Mouse (Mus musculus) forebrain, embryonic 15.5 days (tissue): ENCODE results near the gene Anks3. TPM values are rescaled to one million over a fixed set of nuclear protein-coding genes. Genes with fewer than 3 reads are reported as not detected.

Experiments
- ATAC-seq: fragments of 200-750 bp; cut with Nextera tagmentation; replicated peaks from 2 replicates; pipeline ENCODE4 v1.8.0; 2017; ENCODE audit warnings: mild to moderate bottlenecking, moderate TSS enrichment, moderate library complexity
- H3K27ac ChIP-seq: fragments of 300-500 bp; sonication (generic); replicated peaks from 2 replicates; pipeline ENCODE4 v1.5.1; 2015; ENCODE audit warnings: mild to moderate bottlenecking, inconsistent platforms
- H3K27me3 ChIP-seq: fragments of 300-500 bp; sonication (generic); 2 replicates; pipeline ENCODE4 v1.6.1; 2015; ENCODE audit warnings: inconsistent platforms
- H3K36me3 ChIP-seq: fragments of 300-500 bp; sonication (generic); 2 replicates; pipeline ENCODE4 v1.6.1; 2015; ENCODE audit warnings: mild to moderate bottlenecking, inconsistent platforms
- H3K4me1 ChIP-seq: fragments of 300-500 bp; sonication (generic); 2 replicates; pipeline ENCODE4 v1.6.1; 2015; ENCODE audit warnings: inconsistent platforms
- H3K4me2 ChIP-seq: fragments of 300-500 bp; sonication (generic); replicated peaks from 2 replicates; pipeline ENCODE4 v1.6.1; 2015; ENCODE audit warnings: mild to moderate bottlenecking, inconsistent platforms
- H3K4me3 ChIP-seq: fragments of 300-500 bp; sonication (generic); 2 replicates; pipeline ENCODE4 v1.5.1; 2015; ENCODE audit warnings: mild to moderate bottlenecking, inconsistent platforms
- H3K9ac ChIP-seq: fragments of 300-500 bp; sonication (generic); replicated peaks from 2 replicates; pipeline ENCODE4 v1.6.1; 2015; ENCODE audit warnings: mild to moderate bottlenecking, inconsistent platforms
- H3K9me3 ChIP-seq: fragments of 300-500 bp; sonication (generic); 2 replicates; pipeline ENCODE4 v1.6.1; 2016; ENCODE audit warnings: inconsistent platforms
- WGBS: fragments of 180-500 bp; shearing (Covaris S2); methylation state at CpG from one replicate; pipeline ENCODE4 v1.1.7; 2015; ENCODE audit warnings: mixed read lengths; 5-methylcytosine and 5-hydroxymethylcytosine counted together
- polyA plus RNA-seq: library from polyadenylated mRNA; unstranded; fragments of >200 nt; fragmentation: Nextera tagmentation; extraction: Ambion mirVana; gene quantifications from 2 replicates; pipeline ENCODE4 v1.2.1, GENCODE M21; 2015

Anks3 gene
- polyA plus RNA-seq, 1 experiment from 2014 or later, result 80.7 TPM

DNA sequence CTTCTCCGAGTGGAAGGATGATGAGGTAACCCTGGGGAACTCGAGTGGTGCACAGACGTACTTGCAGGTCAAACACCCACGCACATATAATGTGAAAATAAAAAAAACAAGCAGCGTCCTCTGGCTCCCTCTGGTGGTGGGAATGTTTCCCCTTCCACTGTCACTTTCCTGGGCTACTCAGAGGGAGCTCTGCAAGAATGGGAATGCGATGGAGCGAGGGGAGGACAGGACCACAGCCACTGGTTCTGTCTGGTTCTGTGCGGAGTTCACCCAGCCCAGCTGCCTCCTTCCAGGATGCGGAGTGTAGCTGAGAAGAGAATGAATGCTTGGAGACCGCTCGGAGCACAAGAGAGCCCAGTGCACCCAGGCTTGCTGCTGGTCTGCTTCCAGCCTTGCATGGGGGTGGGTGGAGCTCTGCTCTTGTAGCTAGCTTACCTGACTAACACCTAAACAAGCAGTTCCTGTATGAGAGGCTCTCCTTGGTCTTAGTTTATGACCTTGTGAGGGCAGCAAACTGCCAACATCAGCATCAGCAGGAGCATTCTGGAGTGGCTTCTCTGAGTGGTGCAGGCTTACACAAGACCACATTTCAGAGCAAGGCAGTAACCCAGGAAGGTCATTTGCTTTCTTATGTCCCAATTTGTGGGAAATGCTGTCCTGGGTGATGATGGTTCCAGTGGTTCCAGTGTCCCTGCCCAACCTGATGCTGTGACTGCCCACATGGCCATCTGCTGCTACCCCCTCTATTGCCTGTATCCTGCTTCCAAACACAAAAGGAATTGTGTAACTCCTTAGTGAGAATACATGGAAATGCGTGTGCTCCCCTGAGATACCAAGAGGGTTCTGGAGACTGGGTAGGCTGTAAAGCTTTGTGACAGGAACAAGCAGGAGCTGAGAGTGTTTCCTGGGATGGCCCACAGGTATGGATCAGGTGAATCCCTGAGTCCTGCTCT, 49.9 kb downstream of the Anks3 start:
- no peak overlapping the region for H3K4me3 ChIP-seq
- no peaks in the 10 kb centered on the region for H3K27me3 ChIP-seq
- H3K9me3 ChIP-seq, result no peaks in the 10 kb centered on the region
- H3K27ac ChIP-seq, result peak overlapping the region; percentile 15; the same call in 1 of the 2 replicates
- 0 out of 2 replicates have a peak, but pooled peaks cover 3% of the 10 kb centered on the region for H3K4me1 ChIP-seq
- H3K9ac ChIP-seq, result no peak overlapping the region
- 37% methylated on average over 12 of the region's 12 CpGs for WGBS
- peak; percentile 73 for ATAC-seq
- no peak overlapping the region for H3K4me2 ChIP-seq
- peaks cover 56% of the 10 kb centered on the region for H3K36me3 ChIP-seq

GRCm38 (mm10) chr16:4912907-4913782, 50.9 kb downstream of the Anks3 start:
- ATAC-seq, result peak; percentile 49
- Histone ChIP-seq H3K9ac (no peak overlapping the region), H3K4me1 (0 out of 2 replicates have a peak, but pooled peaks cover 3% of the 10 kb centered on the region), H3K4me3 (no peak overlapping the region), H3K27ac (peak overlapping the region; percentile 15; the same call in 1 of the 2 replicates), H3K27me3 (no peaks in the 10 kb centered on the region), H3K4me2 (no peak overlapping the region), H3K36me3 (peaks cover 60% of the 10 kb centered on the region), H3K9me3 (no peaks in the 10 kb centered on the region)
- 84% methylated on average over 11 of the region's 11 CpGs for WGBS

DNA sequence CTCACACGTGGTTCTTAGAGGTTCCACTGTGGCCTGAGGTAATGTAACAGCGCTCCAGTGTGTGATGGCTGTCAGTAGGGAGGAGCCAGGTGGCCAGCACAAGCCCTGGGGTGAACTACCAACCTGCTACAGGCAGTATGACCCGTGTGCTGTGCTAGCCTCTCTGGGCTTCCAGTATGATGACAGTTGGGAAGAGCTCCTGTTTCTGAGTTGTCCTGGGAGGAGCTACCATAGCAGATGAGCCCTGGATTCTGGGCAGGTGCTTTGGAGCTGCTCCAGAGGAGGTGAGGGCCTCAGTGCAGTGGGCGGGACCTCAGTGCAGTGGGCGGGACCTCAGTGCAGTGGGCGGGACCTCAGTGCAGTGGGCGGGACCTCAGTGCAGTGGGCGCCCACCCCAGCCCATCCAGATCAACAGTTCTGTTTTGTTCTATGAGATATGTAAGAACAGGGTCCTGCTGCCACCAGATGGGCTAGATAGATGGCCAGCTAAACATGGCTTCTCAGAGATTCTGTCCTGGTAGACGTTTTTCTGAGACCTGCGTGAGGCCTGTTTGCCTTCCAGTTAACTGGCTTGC, 51.8 kb downstream of the Anks3 start:
- ATAC-seq, result no peak
- 0 out of 2 replicates have a peak, but pooled peaks cover 3% of the 10 kb centered on the region for H3K4me1 ChIP-seq
- H3K4me3 ChIP-seq, result no peak overlapping the region
- H3K27me3 ChIP-seq, result no peaks in the 10 kb centered on the region
- peaks cover 60% of the 10 kb centered on the region for H3K36me3 ChIP-seq
- 78% methylated on average over 10 of the region's 10 CpGs for WGBS
- H3K27ac ChIP-seq, result no peak overlapping the region
- no peak overlapping the region for H3K9ac ChIP-seq
- H3K9me3 ChIP-seq, result no peaks in the 10 kb centered on the region
- H3K4me2 ChIP-seq, result no peak overlapping the region

- 94% methylated on average over 8 of the region's 8 CpGs for WGBS
- Histone ChIP-seq H3K36me3 (peaks cover 48% of the 10 kb centered on the region), H3K4me2 (no peak overlapping the region), H3K9ac (no peak overlapping the region), H3K4me1 (0 out of 2 replicates have a peak, but pooled peaks cover 3% of the 10 kb centered on the region), H3K9me3 (no peaks in the 10 kb centered on the region), H3K27ac (no peak overlapping the region), H3K4me3 (no peak overlapping the region), H3K27me3 (no peaks in the 10 kb centered on the region)
- ATAC-seq, result no peak
Observed at GRCm38 (mm10) chr16:4910758-4911157, 53.2 kb downstream of the Anks3 start.

DNA sequence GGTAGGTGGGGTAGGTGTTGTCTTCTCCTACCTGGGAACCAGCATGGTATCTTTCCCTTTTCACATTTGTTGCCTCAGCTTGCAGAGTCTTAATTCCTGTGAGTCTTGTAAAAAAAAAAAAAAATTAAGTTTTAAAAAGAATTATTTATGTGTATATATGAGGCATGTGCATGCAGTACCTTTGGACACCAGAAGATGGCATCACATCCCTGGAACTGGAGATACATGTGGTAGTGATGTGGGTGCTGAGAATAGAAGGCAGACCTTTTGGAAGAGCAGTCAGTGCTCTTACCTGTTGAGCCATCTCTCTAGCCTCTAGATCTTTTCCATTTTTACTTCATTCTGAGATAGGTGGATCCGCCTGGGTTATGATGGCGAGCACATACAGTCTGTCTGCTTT, 54.3 kb downstream of the Anks3 start:
- no peak for ATAC-seq
- Histone ChIP-seq H3K4me2 (no peak overlapping the region), H3K4me1 (0 out of 2 replicates have a peak, but pooled peaks cover 3% of the 10 kb centered on the region), H3K9me3 (no peaks in the 10 kb centered on the region), H3K4me3 (no peak overlapping the region), H3K27ac (no peak overlapping the region), H3K9ac (no peak overlapping the region), H3K27me3 (no peaks in the 10 kb centered on the region), H3K36me3 (peaks cover 42% of the 10 kb centered on the region)
- WGBS, result 98% methylated on average over 2 of the region's 2 CpGs

- WGBS, result 47% methylated on average over 4 of the region's 5 CpGs
- H3K36me3 ChIP-seq, result peaks cover 37% of the 10 kb centered on the region
- H3K4me1 ChIP-seq, result no peaks in the 10 kb centered on the region
Observed at GRCm38 (mm10) chr16:4907972-4908371, 56.0 kb downstream of the Anks3 start.

DNA sequence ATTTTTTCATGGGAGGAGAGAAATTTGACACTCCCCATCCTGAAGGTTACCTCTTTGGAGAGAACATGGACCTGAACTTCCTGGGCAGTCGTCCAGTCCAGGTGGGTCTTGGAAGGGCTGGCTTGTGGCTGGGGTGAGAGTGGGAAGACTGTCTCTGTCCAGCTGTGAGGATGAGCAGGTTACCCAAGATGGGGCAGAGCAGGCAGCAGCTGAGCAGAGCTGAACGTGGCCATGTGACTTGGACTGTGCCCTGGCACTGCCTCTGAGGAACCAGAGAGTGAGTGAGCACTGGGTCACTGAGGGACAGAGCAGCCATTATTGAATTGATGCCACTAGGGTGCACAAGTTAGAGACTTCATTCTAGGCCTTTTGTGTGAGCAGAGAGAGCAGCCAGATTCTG, 56.6 kb downstream of the Anks3 start:
- Histone ChIP-seq H3K27me3 (no peaks in the 10 kb centered on the region), H3K9ac (no peak overlapping the region), H3K36me3 (peaks cover 31% of the 10 kb centered on the region), H3K27ac (no peak overlapping the region), H3K4me2 (no peak overlapping the region), H3K4me1 (no peaks in the 10 kb centered on the region), H3K4me3 (no peak overlapping the region), H3K9me3 (no peaks in the 10 kb centered on the region)
- 81% methylated on average over 2 of the region's 2 CpGs for WGBS
- no peak for ATAC-seq

More at GRCm38 (mm10) chr16:4907972-4908371, 56.0 kb downstream of the Anks3 start:
- Histone ChIP-seq H3K9me3 (no peaks in the 10 kb centered on the region), H3K27me3 (no peaks in the 10 kb centered on the region), H3K4me2 (no peak overlapping the region), H3K27ac (no peak overlapping the region), H3K4me3 (no peak overlapping the region), H3K9ac (no peak overlapping the region)
- no peak for ATAC-seq

- ATAC-seq, result no peak
- H3K27me3 ChIP-seq, result no peaks in the 10 kb centered on the region
- H3K27ac ChIP-seq, result no peak overlapping the region
- H3K36me3 ChIP-seq, result peaks cover 26% of the 10 kb centered on the region
- H3K9ac ChIP-seq, result no peak overlapping the region
- no peaks in the 10 kb centered on the region for H3K9me3 ChIP-seq
- no peaks in the 10 kb centered on the region for H3K4me1 ChIP-seq
- no peak overlapping the region for H3K4me3 ChIP-seq
- H3K4me2 ChIP-seq, result no peak overlapping the region
Observed at GRCm38 (mm10) chr16:4906559-4906958, 57.4 kb downstream of the Anks3 start.

DNA sequence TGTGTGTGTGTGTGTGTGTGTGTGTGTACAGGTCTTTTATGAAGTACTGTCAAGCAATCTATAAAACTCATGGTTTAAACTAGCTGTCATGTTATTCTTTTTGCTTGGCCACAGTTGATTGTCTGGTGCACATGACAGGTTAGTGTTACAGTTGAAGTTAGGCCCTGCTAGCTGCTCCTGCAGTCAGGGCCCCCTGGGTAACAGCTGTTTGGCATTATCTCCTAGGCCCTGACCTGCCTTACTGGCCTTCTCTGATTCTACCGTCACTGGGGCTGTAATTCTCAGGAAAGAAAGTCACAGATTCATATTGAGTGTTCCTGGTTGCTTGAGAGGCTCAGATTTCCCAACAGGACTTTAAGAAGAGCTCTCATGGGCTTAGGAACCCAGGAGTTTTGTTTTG, 58.4 kb downstream of the Anks3 start:
- Histone ChIP-seq H3K9me3 (no peaks in the 10 kb centered on the region), H3K4me2 (no peak overlapping the region), H3K27ac (no peak overlapping the region), H3K4me1 (0 out of 2 replicates have a peak, but pooled peaks cover 4% of the 10 kb centered on the region), H3K27me3 (no peaks in the 10 kb centered on the region), H3K9ac (no peak overlapping the region), H3K4me3 (no peak overlapping the region), H3K36me3 (peaks cover 20% of the 10 kb centered on the region)
- 74% methylated on average over 1 of the region's 1 CpGs for WGBS
- ATAC-seq, result no peak

- H3K9ac ChIP-seq, result no peak overlapping the region
- 0 out of 2 replicates have a peak, but pooled peaks cover 4% of the 10 kb centered on the region for H3K4me1 ChIP-seq
- no peak for ATAC-seq
- no peaks in the 10 kb centered on the region for H3K27me3 ChIP-seq
- no peak overlapping the region for H3K4me3 ChIP-seq
- H3K4me2 ChIP-seq, result no peak overlapping the region
- 92% methylated on average over 3 of the region's 3 CpGs for WGBS
- H3K36me3 ChIP-seq, result peaks cover 14% of the 10 kb centered on the region
- no peak overlapping the region for H3K27ac ChIP-seq
- H3K9me3 ChIP-seq, result no peaks in the 10 kb centered on the region
Observed at GRCm38 (mm10) chr16:4904878-4905277, 59.1 kb downstream of the Anks3 start.

- H3K27ac ChIP-seq, result no peak overlapping the region
- H3K4me2 ChIP-seq, result no peak overlapping the region
- 0 out of 2 replicates have a peak, but pooled peaks cover 4% of the 10 kb centered on the region for H3K4me1 ChIP-seq
- no peak overlapping the region for H3K4me3 ChIP-seq
- no peak for ATAC-seq
- H3K9me3 ChIP-seq, result no peaks in the 10 kb centered on the region
- H3K9ac ChIP-seq, result no peak overlapping the region
- WGBS, result 85% methylated on average over 6 of the region's 6 CpGs
- no peaks in the 10 kb centered on the region for H3K27me3 ChIP-seq
- H3K36me3 ChIP-seq, result peaks cover 5% of the 10 kb centered on the region; the same call in 1 of the 2 replicates
Observed at GRCm38 (mm10) chr16:4903491-4904102, 60.4 kb downstream of the Anks3 start.
